Mouse (Mus musculus) cerebellum, postnatal 36 days (tissue): ENCODE data around the gene Hivep2.

Experiments used
- DNase-seq, 2 experiments: peaks; one replicate each; pipeline ENCODE4 v3.0.0; 2021 to 2022; ENCODE audit warnings: mixed read lengths in 2 of 2

Gene Hivep2

GRCm38 (mm10) chr10:14049686-14050085 lies 83.8 kb downstream of the Hivep2 start:
- DNase-seq, result no peak

DNA sequence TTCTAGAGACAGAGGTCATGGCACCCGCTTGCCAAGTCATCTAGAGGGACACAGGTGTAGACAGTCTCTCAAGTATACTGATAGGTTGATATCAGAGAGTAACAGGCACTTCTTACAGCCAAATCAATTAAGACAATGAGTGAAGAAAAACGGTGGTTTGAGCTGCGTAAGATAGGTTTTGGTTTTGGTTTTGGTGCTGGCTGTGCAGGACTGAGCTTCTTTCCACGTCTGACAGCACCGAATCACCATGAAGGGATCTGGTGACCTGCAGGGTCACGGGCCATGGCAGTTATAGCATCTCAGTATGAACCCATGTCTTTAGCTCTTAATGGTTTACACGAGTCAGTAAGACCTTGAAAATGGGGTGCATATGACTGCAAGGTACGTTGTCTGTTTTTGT lies 84.7 kb downstream of the Hivep2 start:
- DNase-seq, result no peak

DNA sequence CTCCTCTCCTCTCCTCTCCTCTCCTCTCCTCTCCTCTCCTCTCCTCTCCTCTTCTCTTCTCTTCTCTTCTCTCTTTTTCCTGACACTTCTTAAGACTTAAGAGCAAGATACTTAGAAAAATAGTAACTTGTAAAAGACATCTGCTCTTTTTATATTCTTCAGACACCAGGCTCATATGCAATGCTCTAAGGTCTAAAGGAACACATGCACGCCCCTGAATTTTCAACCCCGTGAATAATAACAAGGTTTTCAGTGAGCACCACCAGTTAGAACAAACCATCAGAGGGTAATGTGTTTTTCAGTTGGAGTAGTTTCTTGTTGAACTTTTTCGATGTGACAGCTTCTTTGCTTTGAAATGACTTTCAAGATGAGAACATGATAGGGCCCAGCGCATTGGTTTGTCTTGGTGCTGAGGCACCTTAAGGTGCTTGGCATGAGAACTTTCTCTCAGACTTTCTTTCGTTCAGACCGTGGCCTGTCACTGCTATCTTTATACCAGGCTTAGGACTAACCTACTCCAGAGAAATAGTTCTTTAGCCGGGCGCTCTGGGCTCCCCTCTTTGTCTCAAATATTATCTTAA lies 86.3 kb downstream of the Hivep2 start:
- DNase-seq, result no peak

- no peak for DNase-seq
Observed at GRCm38 (mm10) chr10:14054860-14055259, 89.0 kb downstream of the Hivep2 start.

DNA sequence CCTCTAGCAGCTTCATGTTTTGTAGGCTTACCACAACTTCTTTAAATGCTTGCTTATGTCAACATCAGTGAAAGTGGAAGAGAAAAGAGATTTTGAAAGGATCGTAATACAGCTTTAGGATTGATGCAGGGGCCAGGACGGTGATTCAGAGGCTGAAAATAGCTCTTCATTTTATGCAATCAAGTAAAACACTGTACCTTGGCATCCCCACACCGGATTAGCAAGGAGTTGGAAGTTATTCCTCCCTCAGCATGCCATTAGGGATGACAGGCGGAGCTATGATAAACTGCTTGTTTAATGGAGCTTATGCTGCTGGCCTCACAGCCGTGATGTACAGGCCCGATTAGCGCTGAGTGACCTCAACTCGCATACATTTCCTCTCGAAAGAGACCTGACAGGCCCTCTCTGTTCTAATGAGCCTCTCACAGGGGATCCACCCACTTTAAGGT lies 89.7 kb downstream of the Hivep2 start:
- peak; percentile 57 to 74 for DNase-seq

DNA sequence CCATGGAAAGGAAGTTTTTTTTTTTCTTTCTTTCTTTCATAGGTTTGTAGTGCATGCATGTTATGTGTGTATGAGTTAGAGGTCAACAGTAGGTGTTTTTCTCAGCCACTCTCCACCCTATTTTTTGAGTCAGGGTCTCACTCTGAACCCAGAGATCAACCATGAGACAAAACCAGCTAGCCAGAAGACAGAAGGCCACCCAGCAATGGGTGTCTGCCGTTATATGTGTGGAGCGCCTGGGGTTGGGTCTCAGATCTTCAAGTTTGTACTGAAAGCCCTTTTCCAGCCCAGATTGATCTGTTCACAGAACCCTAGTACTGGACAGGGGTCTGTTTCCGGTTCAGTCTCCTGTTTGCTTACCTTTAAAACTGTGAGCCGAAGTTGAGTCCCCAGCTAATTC lies 90.2 kb downstream of the Hivep2 start:
- DNase-seq, result no peak

DNA sequence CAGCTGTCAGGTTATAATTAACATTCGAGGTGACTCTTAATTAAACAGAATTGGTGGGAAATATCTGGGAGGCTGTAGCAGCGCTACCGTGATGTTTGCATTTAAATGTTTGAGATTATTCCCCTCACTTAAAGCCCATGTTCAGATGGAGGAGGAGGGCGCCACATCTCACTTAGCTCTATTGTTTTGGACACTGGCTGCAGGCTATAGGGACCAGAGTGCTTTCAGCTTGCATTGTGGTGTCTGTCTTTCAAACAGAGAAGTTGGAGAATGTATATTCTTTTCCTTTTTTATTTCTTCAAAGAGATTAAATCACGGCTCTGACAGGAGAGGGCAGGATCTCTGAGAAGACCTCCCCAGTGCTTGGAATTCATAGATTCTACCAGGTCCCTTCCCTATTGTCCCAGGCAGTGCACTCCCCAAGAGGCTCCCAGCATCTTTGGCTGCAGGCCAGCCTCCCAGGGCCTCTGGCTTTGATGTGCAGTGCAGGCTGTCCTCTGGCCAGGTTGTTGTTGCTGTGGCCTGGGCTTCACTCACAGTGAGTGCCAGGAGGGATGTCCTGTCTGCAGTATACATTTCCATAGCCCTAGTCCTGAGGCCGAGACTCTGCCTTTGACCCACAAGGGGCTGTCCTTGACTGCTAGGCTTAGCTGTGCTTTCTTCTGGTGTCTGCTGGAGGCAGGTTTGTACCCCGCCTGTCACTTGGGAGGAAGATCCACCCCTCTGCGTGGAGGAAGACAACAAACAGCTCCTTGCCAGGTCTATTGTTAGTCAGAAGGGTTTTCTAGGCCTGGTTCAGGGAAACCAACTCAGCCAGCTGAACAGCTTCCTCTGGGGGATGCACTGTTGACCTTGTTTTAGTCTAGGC lies 90.9 kb downstream of the Hivep2 start:
- peak; percentile 79 to 82 for DNase-seq

DNA sequence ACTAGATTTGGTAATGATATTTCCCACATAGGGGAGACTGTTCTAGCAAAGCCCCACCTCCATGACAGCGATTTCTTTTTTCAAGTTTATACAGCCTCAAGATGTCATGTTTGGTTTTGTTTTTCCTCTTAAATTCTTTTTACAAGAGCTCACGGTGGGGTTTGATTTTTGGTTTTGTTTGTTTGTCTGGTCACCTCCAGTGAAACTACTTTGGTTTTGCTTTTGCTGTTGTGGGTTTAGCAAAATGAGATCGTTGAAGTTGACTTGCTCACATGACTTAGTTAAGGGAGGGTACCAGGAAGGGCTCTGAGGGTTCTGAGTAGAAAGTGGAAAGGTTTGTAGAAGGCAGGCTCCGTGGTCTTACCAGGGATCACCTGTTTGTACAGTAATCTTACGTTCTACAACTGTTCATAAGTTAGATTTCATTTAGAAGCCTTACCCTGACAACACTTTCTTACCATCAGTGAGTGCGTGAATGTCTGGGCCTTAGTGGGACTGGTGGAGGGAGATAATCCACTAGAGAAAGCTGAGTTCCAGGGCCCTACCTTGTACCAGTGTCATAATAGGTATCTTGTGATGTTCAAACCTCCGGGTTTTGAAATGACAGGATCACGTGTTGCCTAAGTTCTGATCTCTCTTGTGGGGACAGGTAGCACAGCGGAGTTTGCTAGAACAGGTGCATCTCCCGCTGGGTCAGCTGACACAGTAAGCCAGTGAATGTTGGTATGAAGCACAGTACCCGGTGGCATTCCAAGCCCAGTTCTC lies 92.1 kb downstream of the Hivep2 start:
- DNase-seq, result no peak

DNA sequence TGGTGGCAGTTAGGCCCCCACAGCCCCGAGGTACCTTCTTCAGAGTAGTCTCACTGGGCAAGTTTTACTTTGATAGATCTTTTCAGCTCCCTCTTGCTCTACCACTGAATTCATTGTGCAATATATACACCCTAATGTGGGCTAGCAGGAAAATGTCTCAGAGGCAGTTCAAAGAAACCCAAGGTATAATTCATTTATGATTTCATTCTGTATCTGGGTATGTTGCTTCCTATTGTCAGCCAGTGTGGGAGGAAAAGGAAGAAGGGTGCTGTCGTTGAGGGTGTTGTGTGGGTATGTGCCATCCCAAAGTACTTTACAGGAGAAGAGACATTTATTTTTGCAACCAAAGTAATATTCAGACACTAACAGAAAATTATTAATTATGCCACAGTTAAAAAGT lies 92.9 kb downstream of the Hivep2 start:
- DNase-seq, result no peak

- DNase-seq, result no peak
Observed at GRCm38 (mm10) chr10:14059581-14059980, 93.7 kb downstream of the Hivep2 start.

DNA sequence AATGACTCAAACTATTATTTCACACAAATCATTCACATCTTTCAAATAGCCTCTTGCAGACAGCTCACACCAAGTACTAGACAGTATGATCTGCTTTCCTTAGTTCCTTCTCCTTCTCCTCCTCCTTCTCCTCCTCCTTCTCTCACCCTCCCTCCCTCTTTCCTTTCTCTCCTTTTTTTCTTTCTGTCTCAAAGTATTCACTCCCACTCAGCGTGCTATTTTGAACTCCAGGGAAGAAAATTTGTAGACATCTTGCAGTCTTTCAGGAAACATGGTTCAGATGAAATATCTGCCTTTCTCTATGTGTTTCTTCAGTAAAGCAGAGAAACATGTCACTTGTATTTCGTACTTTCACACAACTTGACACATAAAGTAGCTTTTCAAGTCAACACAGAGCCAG lies 94.4 kb downstream of the Hivep2 start:
- no peak for DNase-seq

DNA sequence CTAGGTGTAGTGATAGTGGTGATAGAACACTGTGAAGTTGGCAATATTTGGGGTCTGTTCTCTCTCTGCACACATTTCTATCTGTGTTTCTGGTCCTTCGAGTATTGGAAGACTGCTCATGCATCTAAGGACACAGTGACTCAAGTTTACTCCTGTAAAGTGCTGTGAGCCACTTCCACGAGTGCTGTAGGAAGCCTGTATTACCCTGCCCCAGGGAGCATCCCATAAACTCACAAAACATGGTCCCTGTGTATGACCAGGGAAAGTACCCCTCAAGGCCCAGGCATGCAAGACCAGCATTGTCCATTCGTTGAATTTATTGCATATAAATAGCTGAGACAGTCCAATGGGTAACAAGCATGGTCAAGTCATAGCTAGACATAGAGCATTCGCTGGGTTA lies 97.4 kb downstream of the Hivep2 start:
- no peak for DNase-seq

GRCm38 (mm10) chr10:14064759-14065395 lies 99.0 kb downstream of the Hivep2 start:
- no peak for DNase-seq

DNA sequence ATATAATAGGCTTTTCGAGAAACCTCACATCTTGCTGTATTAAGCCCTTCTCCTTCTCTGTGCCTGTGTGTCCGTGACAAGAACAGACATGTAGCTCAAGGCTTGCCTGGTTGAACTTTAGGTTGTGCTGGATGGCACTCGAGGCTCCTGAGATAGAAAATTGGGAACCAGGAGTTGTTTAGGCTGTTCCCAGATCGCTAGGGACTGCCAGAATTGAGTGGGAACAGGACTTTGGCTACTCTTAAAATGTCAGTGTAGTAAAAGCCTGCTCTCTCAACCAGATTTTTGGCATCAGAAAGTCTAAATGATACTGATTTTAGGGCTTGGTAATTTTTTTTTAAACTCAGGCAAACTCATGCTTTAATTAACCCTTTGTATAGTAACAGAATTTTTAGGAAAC lies 101.9 kb downstream of the Hivep2 start:
- DNase-seq, result no peak

GRCm38 (mm10) chr10:14070498-14071079 lies 104.7 kb downstream of the Hivep2 start:
- no peak for DNase-seq

DNA sequence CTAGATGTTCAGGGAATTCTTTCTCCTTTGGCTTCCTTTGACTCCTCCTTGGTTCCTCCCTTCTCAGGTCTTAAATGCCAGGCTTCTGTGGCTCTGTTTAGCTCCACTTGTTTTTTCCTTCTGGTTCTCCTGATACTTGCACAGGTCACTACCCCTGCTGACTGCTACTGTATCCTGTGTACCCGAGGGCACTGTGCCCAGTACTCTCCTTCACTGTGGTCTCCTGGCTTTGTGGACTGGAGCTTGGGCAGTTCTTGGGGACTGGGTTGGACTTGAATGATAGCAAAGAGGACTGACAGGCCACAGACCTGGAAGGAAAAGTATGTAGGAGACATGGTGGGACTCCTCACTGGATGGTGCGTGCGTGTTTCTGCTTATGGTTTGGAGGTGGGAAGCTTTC lies 106.6 kb downstream of the Hivep2 start:
- no peak for DNase-seq

- DNase-seq, result no peak
Observed at GRCm38 (mm10) chr10:14075767-14076166, 109.9 kb downstream of the Hivep2 start.

GRCm38 (mm10) chr10:14076880-14077279 lies 111.0 kb downstream of the Hivep2 start:
- no peak for DNase-seq

GRCm38 (mm10) chr10:14080830-14081229 lies 115.0 kb downstream of the Hivep2 start:
- DNase-seq, result no peak

GRCm38 (mm10) chr10:14081824-14082223 lies 115.9 kb downstream of the Hivep2 start:
- no peak for DNase-seq

DNA sequence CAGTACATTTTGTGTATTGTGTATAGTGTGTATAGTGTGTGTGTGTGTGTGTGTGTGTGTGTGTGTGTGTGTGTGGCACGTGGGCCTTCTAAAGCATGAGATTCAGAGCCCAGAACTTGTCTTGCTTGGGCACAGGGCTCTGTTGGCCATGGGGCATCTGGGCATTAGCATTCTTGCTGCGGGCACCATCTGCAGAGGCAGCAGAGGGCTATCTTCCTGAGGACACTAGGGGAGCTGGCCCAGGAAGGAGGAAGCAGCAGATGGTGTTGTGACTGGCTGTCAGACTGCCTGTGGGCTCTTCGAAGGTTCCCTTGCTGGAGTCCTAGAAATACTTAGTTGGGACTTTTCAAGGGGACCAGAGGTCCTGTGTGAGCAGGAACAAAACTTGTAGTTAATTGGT lies 116.4 kb downstream of the Hivep2 start:
- peak; percentile 80 to 85 for DNase-seq

- peak; percentile 38 to 47 for DNase-seq
Observed at GRCm38 (mm10) chr10:14085241-14085659, 119.4 kb downstream of the Hivep2 start.
